Mouse (Mus musculus) G1E (cell line): ENCODE results near the gene Ddr1. TPM values are rescaled to one million over a fixed set of nuclear protein-coding genes. Genes with fewer than 3 reads are reported as not detected.

Source experiments
- ATAC-seq: 2 replicates; pipeline ENCODE4 v1.8.0; 2016; ENCODE audit warnings: mild to moderate bottlenecking; ENCODE audit not compliant: insufficient number of reproducible peaks, poor library complexity, low FRiP score, severe bottlenecking; ENCODE audit errors: extremely low read depth
- DNase-seq: peaks from one replicate; pipeline ENCODE4 v3.0.0; 2012; ENCODE audit warnings: low spot score
- H3K27me3 ChIP-seq: 2 replicates; pipeline ENCODE4 v1.6.1; 2012; ENCODE audit warnings: mild to moderate bottlenecking, low read length, inconsistent platforms; ENCODE audit not compliant: insufficient read depth
- H3K36me3 ChIP-seq: replicated peaks from 2 replicates; pipeline ENCODE3; 2012; ENCODE audit warnings: mild to moderate bottlenecking, inconsistent platforms
- H3K4me1 ChIP-seq: 2 replicates; pipeline ENCODE4 v1.6.1; 2012; ENCODE audit warnings: low read depth, low read length, inconsistent platforms, mixed read lengths; ENCODE audit not compliant: insufficient read depth
- H3K4me3 ChIP-seq: 2 replicates; pipeline ENCODE4 v1.5.1; 2012; ENCODE audit warnings: low read depth, mild to moderate bottlenecking, inconsistent platforms, low read length, moderate library complexity, mixed read lengths
- H3K9me3 ChIP-seq: replicated peaks from 2 replicates; pipeline ENCODE4 v1.6.1; 2012; ENCODE audit warnings: inconsistent platforms
- CTCF ChIP-seq: IDR thresholded peaks from 2 replicates; pipeline ENCODE4 v1.5.1; 2012; ENCODE audit warnings: low read depth, low read length, inconsistent platforms, mixed read lengths
- GATA1 ChIP-seq: IDR thresholded peaks from 2 replicates; pipeline ENCODE4 v1.6.1; 2012; ENCODE audit warnings: borderline replicate concordance, low read length, inconsistent platforms, mixed read lengths
- GATA2 ChIP-seq: IDR thresholded peaks from 2 replicates; pipeline ENCODE4 v1.6.1; 2012; ENCODE audit warnings: low read depth, low read length, inconsistent platforms, borderline replicate concordance
- POLR2AphosphoS5 ChIP-seq: IDR thresholded peaks from 2 replicates; pipeline ENCODE4 v1.6.1; 2012; ENCODE audit warnings: low read depth, low read length, inconsistent platforms; ENCODE audit not compliant: insufficient replicate concordance
- TAL1 ChIP-seq: conservative IDR thresholded peaks from 2 replicates; pipeline ENCODE4 v1.6.1; 2012; ENCODE audit warnings: low read depth, low read length, inconsistent platforms, mixed read lengths
- polyA plus RNA-seq: library from polyadenylated mRNA; stranded (reverse); fragments of >175 nt; gene quantifications from 2 replicates; pipeline ENCODE4 v1.2.3, GENCODE M21; 2012
- total RNA-seq, 2 experiments: library from RNA; stranded (forward) in 1 of 2; stranded (reverse) in 1 of 2; fragments of 200-1000 nt in 1 of 2; fragments of >200 nt in 1 of 2; fragmentation: Nextera tagmentation in 1 of 2; gene quantifications; 2 replicates each; pipeline ENCODE4 v1.2.3; 2014 to 2017

Ddr1 gene
- total and polyA plus RNA-seq, 3 experiments: 0.04 TPM; not detected in 2

- no peak for TF ChIP-seq POLR2AphosphoS5
- TF ChIP-seq TAL1: no peak
- TF ChIP-seq GATA1: no peak
- TF ChIP-seq GATA2: no peak
- TF ChIP-seq CTCF: no peak
- peaks cover 40% of the 10 kb centered on the region for H3K27me3 ChIP-seq
- no peaks in the 10 kb centered on the region for H3K36me3 ChIP-seq
Measured at GRCm38 (mm10) chr17:35689936-35690645, 14.3 kb downstream of the Ddr1 start.

GRCm38 (mm10) chr17:35688347-35689175 is 15.9 kb downstream of the Ddr1 start:
- ATAC-seq: no peak
- Histone ChIP-seq H3K4me1 (peaks cover 2% of the 10 kb centered on the region; the same call in 1 of the 2 replicates), H3K4me3 (peak overlapping the region; percentile 22; the same call in 1 of the 2 replicates), H3K36me3 (no peaks in the 10 kb centered on the region), H3K9me3 (no peaks in the 10 kb centered on the region), H3K27me3 (peaks cover 44% of the 10 kb centered on the region)
- DNase-seq: no peak
- no peak for TF ChIP-seq GATA1
- TF ChIP-seq POLR2AphosphoS5: no peak
- TF ChIP-seq TAL1: no peak
- no peak for TF ChIP-seq CTCF
- no peak for TF ChIP-seq GATA2

More at GRCm38 (mm10) chr17:35689936-35690645, 14.3 kb downstream of the Ddr1 start:
- no peaks in the 10 kb centered on the region for H3K9me3 ChIP-seq
- H3K4me3 ChIP-seq: no peak overlapping the region
- DNase-seq: no peak
- ATAC-seq: no peak
- peaks cover 2% of the 10 kb centered on the region; the same call in 1 of the 2 replicates for H3K4me1 ChIP-seq

- ATAC-seq (no peak), DNase-seq (no peak)
- TF ChIP-seq CTCF: no peak
- TF ChIP-seq TAL1: no peak
- no peak for TF ChIP-seq POLR2AphosphoS5
- TF ChIP-seq GATA2: no peak
- no peak for TF ChIP-seq GATA1
- no peak overlapping the region for H3K4me3 ChIP-seq
- H3K27me3 ChIP-seq: peaks cover 40% of the 10 kb centered on the region
- peaks cover 2% of the 10 kb centered on the region; the same call in 1 of the 2 replicates for H3K4me1 ChIP-seq
- H3K36me3 ChIP-seq: no peaks in the 10 kb centered on the region
- H3K9me3 ChIP-seq: no peaks in the 10 kb centered on the region
Measured at GRCm38 (mm10) chr17:35685061-35685460, 19.4 kb downstream of the Ddr1 start.

GRCm38 (mm10) chr17:35681986-35682385 is 22.4 kb downstream of the Ddr1 start:
- Histone ChIP-seq H3K4me3 (no peak overlapping the region), H3K4me1 (no peaks in the 10 kb centered on the region)
- TF ChIP-seq POLR2AphosphoS5 (no peak), GATA1 (no peak), GATA2 (no peak), CTCF (no peak), TAL1 (no peak)

GRCm38 (mm10) chr17:35680591-35680990 is 23.8 kb downstream of the Ddr1 start:
- no peak for ATAC-seq
- H3K9me3 ChIP-seq: no peaks in the 10 kb centered on the region
- TF ChIP-seq GATA1 (no peak), POLR2AphosphoS5 (no peak), CTCF (no peak), TAL1 (no peak), GATA2 (no peak)
- H3K4me3 ChIP-seq: no peak overlapping the region
- DNase-seq: no peak
- no peaks in the 10 kb centered on the region for H3K4me1 ChIP-seq
- H3K36me3 ChIP-seq: no peaks in the 10 kb centered on the region
- H3K27me3 ChIP-seq: peaks cover 25% of the 10 kb centered on the region

More at GRCm38 (mm10) chr17:35681986-35682385, 22.4 kb downstream of the Ddr1 start:
- DNase-seq (no peak), ATAC-seq (no peak)
- peaks cover 36% of the 10 kb centered on the region for H3K27me3 ChIP-seq
- H3K9me3 ChIP-seq: no peaks in the 10 kb centered on the region
- no peaks in the 10 kb centered on the region for H3K36me3 ChIP-seq

GRCm38 (mm10) chr17:35673416-35674035 is 30.9 kb downstream of the Ddr1 start, which contains the start of gene Gtf2h4:
Gtf2h4 (minus strand) TSS chr17:35673739.
- ATAC-seq (peak; percentile 94), DNase-seq (peak; percentile 70)
- H3K4me1 ChIP-seq: peaks cover 16% of the 10 kb centered on the region
- H3K36me3 ChIP-seq: peaks cover 40% of the 10 kb centered on the region
- peak within 1 kb of the TSS; percentile 78 for H3K4me3 ChIP-seq
- TF ChIP-seq GATA1: no peak
- TF ChIP-seq POLR2AphosphoS5: no peak
- TF ChIP-seq TAL1: no peak
- no peak for TF ChIP-seq GATA2
- TF ChIP-seq CTCF: no peak
- H3K9me3 ChIP-seq: no peaks in the 10 kb centered on the region
- no peaks in the 10 kb centered on the region for H3K27me3 ChIP-seq
